Mouse (Mus musculus): ENCODE measurements around the gene Dnm1. TPM values are rescaled to one million over a fixed set of nuclear protein-coding genes. Genes with fewer than 3 reads are reported as not detected.

Gene Dnm1
- polyA plus RNA-seq (2017; shearing (Covaris generic)): not detected

GRCm38 (mm10) chr2:32353007-32353542, at the start of gene Dnm1:
Dnm1 (minus strand) TSS chr2:32353338.

GRCm38 (mm10) chr2:32395484-32395945, 42.4 kb upstream of the Dnm1 start, which contains the start of gene Ptges2:
Ptges2 (plus strand) TSS chr2:32395896.

GRCm38 (mm10) chr2:32387706-32388490, 34.8 kb upstream of the Dnm1 start, which contains the start of gene Lcn2:
Lcn2 (minus strand) TSS chr2:32388252.

GRCm38 (mm10) chr2:32381775-32382223, 28.7 kb upstream of the Dnm1 start, which contains the start of gene 1110008P14Rik:
1110008P14Rik (minus strand) TSS chr2:32381938.

GRCm38 (mm10) chr2:32352151-32353006, 759 bp downstream of the Dnm1 start, which contains the start of gene Ciz1:
Ciz1 (plus strand) TSS chr2:32352327.

GRCm38 (mm10) chr2:32287923-32288367, 65.2 kb downstream of the Dnm1 start, which contains the start of gene Swi5:
Swi5 (minus strand) TSS chr2:32288075.

GRCm38 (mm10) chr2:32287334-32287840, 65.8 kb downstream of the Dnm1 start, which contains the start of gene Golga2:
Golga2 (plus strand) TSS chr2:32287384.

GRCm38 (mm10) chr2:32259657-32260417, 93.3 kb downstream of the Dnm1 start, which contains the start of gene Uck1:
Uck1 (minus strand) TSS chr2:32260159.

Other genes starting within 250 kb of the Dnm1 start
- 11.7 TPM for gene Prrc2b, start 202.3 kb downstream of the Dnm1 start, polyA plus RNA-seq (2017; shearing (Covaris generic))
- 13.3 TPM for gene Pomt1, start 116.7 kb downstream of the Dnm1 start, polyA plus RNA-seq (2017; shearing (Covaris generic))
- 107 TPM for gene Uck1, start 93.2 kb downstream of the Dnm1 start, polyA plus RNA-seq (2017; shearing (Covaris generic))
- 50.0 TPM for gene Golga2, start 66.0 kb downstream of the Dnm1 start, polyA plus RNA-seq (2017; shearing (Covaris generic))
- gene Swi5, start 65.3 kb downstream of the Dnm1 start, polyA plus RNA-seq (2017; shearing (Covaris generic)): 264 TPM
- 161 TPM for gene Ciz1, start 1.0 kb downstream of the Dnm1 start, polyA plus RNA-seq (2017; shearing (Covaris generic))
- 79.7 TPM for gene 1110008P14Rik, start 28.6 kb upstream of the Dnm1 start, polyA plus RNA-seq (2017; shearing (Covaris generic))
- gene Lcn2, start 34.9 kb upstream of the Dnm1 start, polyA plus RNA-seq (2017; shearing (Covaris generic)): not detected
- gene Ptges2, start 42.6 kb upstream of the Dnm1 start, polyA plus RNA-seq (2017; shearing (Covaris generic)): 1.9 TPM
- 9.0 TPM for gene Naif1, start 97.1 kb upstream of the Dnm1 start, polyA plus RNA-seq (2017; shearing (Covaris generic))
- 6.5 TPM for gene Slc25a25, start 98.1 kb upstream of the Dnm1 start, polyA plus RNA-seq (2017; shearing (Covaris generic))
- 72.8 TPM for gene Fam102a, start 182.0 kb upstream of the Dnm1 start, polyA plus RNA-seq (2017; shearing (Covaris generic))
- 148 TPM for gene Dpm2, start 217.5 kb upstream of the Dnm1 start, polyA plus RNA-seq (2017; shearing (Covaris generic))
- not detected for gene Pip5kl1, start 221.5 kb upstream of the Dnm1 start, polyA plus RNA-seq (2017; shearing (Covaris generic))
- not detected for gene 9430097D07Rik, start 222.3 kb upstream of the Dnm1 start, polyA plus RNA-seq (2017; shearing (Covaris generic))
- gene St6galnac4, start 233.8 kb upstream of the Dnm1 start, polyA plus RNA-seq (2017; shearing (Covaris generic)): 62.6 TPM
- 6.3 TPM for gene St6galnac6, start 246.4 kb upstream of the Dnm1 start, polyA plus RNA-seq (2017; shearing (Covaris generic))